ENCODE assay signal across 8 mouse cellular contexts in the genomic region with DNA sequence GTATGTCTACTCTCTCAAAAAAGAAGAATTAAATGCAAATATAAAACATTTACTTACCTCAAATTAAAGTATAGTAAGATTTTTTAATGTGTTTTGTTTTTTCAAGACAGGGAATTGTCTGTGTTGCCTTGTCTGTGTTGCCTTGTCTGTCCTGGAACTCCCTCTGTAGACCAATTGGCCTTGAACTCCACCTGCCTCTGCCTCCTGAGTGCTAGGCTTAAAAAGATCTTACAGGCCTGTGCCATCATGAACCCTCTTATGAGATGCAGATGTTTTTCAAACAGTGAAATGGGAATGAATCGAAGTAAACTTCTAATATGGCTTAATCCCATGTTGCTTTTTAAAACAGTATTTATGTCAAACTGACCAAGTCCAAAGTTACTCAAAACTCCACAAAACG. TPM values are rescaled to one million over a fixed set of nuclear protein-coding genes. Genes with fewer than 3 reads are reported as not detected.
DNase-seq lines count a peak whose midpoint lies in the region; ATAC-seq and TF ChIP-seq lines count a peak whose summit lies in the region.

No protein-coding gene starts in this region.

- no peak overlapping the region for H3K27ac ChIP-seq in heart, embryonic 12.5 days (ENCODE audit: poor library complexity, severe bottlenecking)
- no peak overlapping the region for H3K27ac ChIP-seq in heart, adult 2 months
- no peak overlapping the region for H3K27ac ChIP-seq in CH12.LX (ENCODE audit: insufficient read depth, low read depth)
- no peak overlapping the region for H3K27ac ChIP-seq in forebrain, embryonic 15.5 days (replicated peaks)
- H3K27ac ChIP-seq in liver, embryonic 14.5 days: peak overlapping the region; percentile 83; the same call in 1 of the 2 replicates

- intact Hi-C loops in heart, adult 2 months (cut with DNase I): loop anchor here (5.0 kb wide), 3 partner anchors 59 to 211 kb away; partner anchors contain the start of gene Xrcc2

- H3K36me3 ChIP-seq in heart, embryonic 12.5 days: no peaks in the 10 kb centered on the region
- H3K36me3 ChIP-seq in heart, adult 2 months (ENCODE audit: control insufficient read depth, insufficient read depth, low read length): peaks cover 8% of the 10 kb centered on the region
- no peaks in the 10 kb centered on the region for H3K36me3 ChIP-seq in CH12.LX (replicated peaks in 1 of 2; ENCODE audit: control insufficient read depth in 1 of 2, insufficient read depth in 1 of 2, low read length in 1 of 2)
- H3K36me3 ChIP-seq in forebrain, embryonic 15.5 days: no peaks in the 10 kb centered on the region
- H3K36me3 ChIP-seq in liver, embryonic 14.5 days (replicated peaks; ENCODE audit: control insufficient read depth, insufficient read depth, low read depth): no peaks in the 10 kb centered on the region

- H3K4me3 ChIP-seq in heart, embryonic 12.5 days: peak overlapping the region; percentile 100
- no peak overlapping the region for H3K4me3 ChIP-seq in heart, adult 2 months
- H3K4me3 ChIP-seq in CH12.LX (replicated peaks in 1 of 3; ENCODE audit: low read depth in 2 of 3, low read length in 2 of 3, poor library complexity in 1 of 3): peak overlapping the region in 1 of 3 experiments; percentile 76
- peak overlapping the region; percentile 94 for H3K4me3 ChIP-seq in forebrain, embryonic 15.5 days
- H3K4me3 ChIP-seq in liver, embryonic 14.5 days (ENCODE audit: insufficient read depth in 1 of 2, low read depth in 2 of 2, low read length in 2 of 2): peak overlapping the region; percentile 40 to 97; a peak in 3 of 4 replicates

- peaks cover 4% of the 10 kb centered on the region; the same call in 1 of the 2 replicates for H3K79me2 ChIP-seq in heart, adult 2 months (replicated peaks; ENCODE audit: control insufficient read depth, insufficient read depth, low read length)
- peaks cover 32% of the 10 kb centered on the region for H3K79me2 ChIP-seq in CH12.LX (replicated peaks; ENCODE audit: control insufficient read depth, extremely low read depth, insufficient read depth, poor library complexity, severe bottlenecking)

- no peak for ATAC-seq in heart, embryonic 12.5 days (ENCODE audit: insufficient number of reproducible peaks, low FRiP score)
- no peak for ATAC-seq in forebrain, embryonic 15.5 days (replicated peaks)
- ATAC-seq in liver, embryonic 14.5 days (ENCODE audit: insufficient read depth): no peak

- 49% methylated on average over 2 of the region's 2 CpGs for WGBS in heart, embryonic 12.5 days
- WGBS in heart, adult 2 months: 43% methylated on average over 2 of the region's 2 CpGs
- 39% methylated on average over 2 of the region's 2 CpGs for WGBS in forebrain, embryonic 15.5 days
- 34% methylated on average over 2 of the region's 2 CpGs for WGBS in liver, embryonic 14.5 days (ENCODE audit: insufficient replicate concordance)

- no peak for TF ChIP-seq RAD21 in CH12.LX (IDR thresholded peaks at IDR 0.05; ENCODE audit: low read depth, low read length)

- no peak overlapping the region for H3K9ac ChIP-seq in heart, embryonic 12.5 days
- H3K9ac ChIP-seq in heart, adult 2 months (ENCODE audit: low read depth, low read length): no peak overlapping the region
- peak overlapping the region; percentile 96; the same call in 1 of the 2 replicates for H3K9ac ChIP-seq in CH12.LX (ENCODE audit: insufficient read depth, low read depth)
- peak overlapping the region; percentile 83 for H3K9ac ChIP-seq in forebrain, embryonic 15.5 days (replicated peaks)
- H3K9ac ChIP-seq in liver, embryonic 14.5 days (replicated peaks): peak overlapping the region; percentile 99

- H3K27me3 ChIP-seq in heart, embryonic 12.5 days (replicated peaks): no peaks in the 10 kb centered on the region
- H3K27me3 ChIP-seq in heart, adult 2 months (ENCODE audit: control insufficient read depth, insufficient read depth, low read length): no peaks in the 10 kb centered on the region
- no peaks in the 10 kb centered on the region for H3K27me3 ChIP-seq in CH12.LX (replicated peaks)
- no peaks in the 10 kb centered on the region for H3K27me3 ChIP-seq in forebrain, embryonic 15.5 days
- no peaks in the 10 kb centered on the region for H3K27me3 ChIP-seq in liver, embryonic 14.5 days (ENCODE audit: control insufficient read depth, insufficient read depth, low read length)

- no peak for DNase-seq in heart, adult 2 months
- DNase-seq in CH12.LX (ENCODE audit: extremely low read depth): no peak
- no peak for DNase-seq in liver, embryonic 14.5 days (ENCODE audit: low read depth in 3 of 3, low spot score in 3 of 3)
- DNase-seq in gastrocnemius, adult 18-20 months (ENCODE audit: low spot score): no peak
- no peak for DNase-seq in thymus, postnatal 4 days
- no peak for DNase-seq in right cerebral cortex, postnatal 14 days

- no peak for TF ChIP-seq POLR2A in heart, adult 2 months (IDR thresholded peaks at IDR 0.05; ENCODE audit: insufficient read depth, low read depth, low read length)
- TF ChIP-seq POLR2A in CH12.LX (IDR thresholded peaks at IDR 0.05; ENCODE audit: low read depth, low read length): no peak

- no peak for TF ChIP-seq CTCF in heart, adult 2 months (IDR thresholded peaks at IDR 0.05)
- no peak for TF ChIP-seq CTCF in CH12.LX (conservative IDR thresholded peaks at IDR 0.05 in 1 of 2, IDR thresholded peaks at IDR 0.05 in 1 of 2; ENCODE audit: low read depth in 2 of 2, low read length in 2 of 2)
- no peak for TF ChIP-seq CTCF in liver, embryonic 14.5 days (IDR thresholded peaks at IDR 0.05; ENCODE audit: low read depth)

- in situ Hi-C loops in CH12.LX (cut with MboI; ENCODE audit: low pct_ligation_motif_present, low pct_unique_long_range_greater_than_20kb, low sequenced_read_pairs): no loop called here

- H3K4me2 ChIP-seq in heart, embryonic 12.5 days: peak overlapping the region; percentile 53
- peak overlapping the region; percentile 96; the same call in 1 of the 2 replicates for H3K4me2 ChIP-seq in CH12.LX (ENCODE audit: insufficient read depth, low read depth, poor library complexity, severe bottlenecking)
- peak overlapping the region; percentile 60 for H3K4me2 ChIP-seq in forebrain, embryonic 15.5 days (replicated peaks)
- peak overlapping the region; percentile 99 for H3K4me2 ChIP-seq in liver, embryonic 14.5 days (ENCODE audit: low read depth)

- no peaks in the 10 kb centered on the region for H3K9me3 ChIP-seq in heart, embryonic 12.5 days (replicated peaks)
- no peaks in the 10 kb centered on the region for H3K9me3 ChIP-seq in CH12.LX (replicated peaks; ENCODE audit: low read length)
- H3K9me3 ChIP-seq in forebrain, embryonic 15.5 days: no peaks in the 10 kb centered on the region
- H3K9me3 ChIP-seq in liver, embryonic 14.5 days (ENCODE audit: control insufficient read depth, low read length): no peaks in the 10 kb centered on the region

- no peak for TF ChIP-seq EP300 in heart, adult 2 months (IDR thresholded peaks at IDR 0.05; ENCODE audit: insufficient read depth, low read depth, low read length)
- no peak for TF ChIP-seq EP300 in CH12.LX (IDR thresholded peaks at IDR 0.05; ENCODE audit: low read length)
- no peak for TF ChIP-seq EP300 in liver, embryonic 14.5 days (IDR thresholded peaks at IDR 0.05; ENCODE audit: low read depth)

- peaks cover 9% of the 10 kb centered on the region; the same call in 1 of the 2 replicates for H3K4me1 ChIP-seq in heart, embryonic 12.5 days (replicated peaks)
- H3K4me1 ChIP-seq in heart, adult 2 months (ENCODE audit: control insufficient read depth, insufficient read depth, low read length): peaks cover 2% of the 10 kb centered on the region
- H3K4me1 ChIP-seq in CH12.LX (ENCODE audit: control insufficient read depth in 1 of 2, insufficient read depth in 2 of 2): peaks cover 0 to 9% of the 10 kb centered on the region in 2 experiments; a peak in 1 of 4 replicates
- peaks cover 26% of the 10 kb centered on the region for H3K4me1 ChIP-seq in forebrain, embryonic 15.5 days
- H3K4me1 ChIP-seq in liver, embryonic 14.5 days (replicated peaks; ENCODE audit: control insufficient read depth in 2 of 2, insufficient read depth in 2 of 2, low read length in 1 of 2): peaks cover 12% of the 10 kb centered on the region in 2 experiments

- dilution Hi-C loops in CH12.LX (cut with MboI; ENCODE audit: extremely low pct_ligation_motif_present, extremely low pct_unique_long_range_greater_than_20kb, low sequenced_read_pairs): no loop called here

TF ChIP-seq in CH12.LX, 34 proteins besides CTCF, POLR2A, EP300 and RAD21 (continues in another document):
- TF ChIP-seq NELFE (IDR thresholded peaks at IDR 0.05; ENCODE audit: low read depth, low read length) (no peak), RCOR1 (conservative IDR thresholded peaks at IDR 0.05; ENCODE audit: low read depth, low read length) (no peak), PAX5 (IDR thresholded peaks at IDR 0.05; ENCODE audit: low read length) (no peak), GABPA (IDR thresholded peaks at IDR 0.05; ENCODE audit: insufficient replicate concordance, low read depth, low read length) (no peak), ELF1 (IDR thresholded peaks at IDR 0.05; ENCODE audit: low read depth, low read length) (no peak), MEF2A (IDR thresholded peaks at IDR 0.05; ENCODE audit: borderline replicate concordance, low read depth, low read length) (no peak), ZKSCAN1 (IDR thresholded peaks at IDR 0.05; ENCODE audit: borderline replicate concordance, low read depth, low read length) (no peak)

RNA-seq across cellular contexts. Expression of gene Kmt2c, which starts 1.9 kb away (rescaled TPM):
- 12.3 and 13.7 TPM in 2 replicates for polyA plus RNA-seq in heart, embryonic 12.5 days (2016; fragmentation: Nextera tagmentation; extraction: Ambion mirVana)
- 10 to 100 TPM; 43.0 to 44.0 TPM for total RNA-seq in heart, adult 2 months (2021)
- 11.6 and 18.0 TPM in 2 replicates for polyA plus RNA-seq in heart, adult 2 months (2012; rRNA removed)
- total RNA-seq in CH12.LX (2012; rRNA removed) (12.8 and 14.6 TPM in 2 replicates), CH12.LX (2014; rRNA removed) (6.7 and 7.5 TPM in 2 replicates)
- polyA plus RNA-seq in CH12.LX (2012; ENCODE audit: insufficient read length, low read depth): 9.7 and 12.7 TPM in 2 replicates
- 25.6 and 26.5 TPM in 2 replicates for polyA plus RNA-seq in forebrain, embryonic 15.5 days (2015; fragmentation: Nextera tagmentation; extraction: Ambion mirVana)
- polyA plus RNA-seq in liver, embryonic 14.5 days (2012; rRNA removed): 5.7 and 7.1 TPM in 2 replicates
- 7.1 and 7.5 TPM in 2 replicates for polyA plus RNA-seq in liver, embryonic 14.5 days (2014; fragmentation: Nextera tagmentation; extraction: Ambion mirVana)
- 10 to 100 TPM; 31.0 to 37.1 TPM for total RNA-seq in gastrocnemius, adult 18-20 months (2021)

RNA-seq across cellular contexts. Expression of gene Cct8l1, which starts 19.2 kb away (rescaled TPM):
- 0.14 TPM in 1 of 2 replicates, not detected in the other for polyA plus RNA-seq in heart, embryonic 12.5 days (2016; fragmentation: Nextera tagmentation; extraction: Ambion mirVana)
- under 1 TPM in 1 of 2 experiments, not detected in 1; 0.18 TPM for total RNA-seq in heart, adult 2 months (2021)
- polyA plus RNA-seq in heart, adult 2 months (2012; rRNA removed): 0.06 and 0.18 TPM in 2 replicates
- total RNA-seq in CH12.LX (2012; rRNA removed): not detected in 2 replicates
- total RNA-seq in CH12.LX (2014; rRNA removed): not detected in 2 replicates
- not detected in 2 replicates for polyA plus RNA-seq in CH12.LX (2012; ENCODE audit: insufficient read length, low read depth)
- 0.31 TPM in 1 of 2 replicates, not detected in the other for polyA plus RNA-seq in forebrain, embryonic 15.5 days (2015; fragmentation: Nextera tagmentation; extraction: Ambion mirVana)
- polyA plus RNA-seq in liver, embryonic 14.5 days (2012; rRNA removed): not detected in 2 replicates
- not detected in 2 replicates for polyA plus RNA-seq in liver, embryonic 14.5 days (2014; fragmentation: Nextera tagmentation; extraction: Ambion mirVana)
- total RNA-seq in gastrocnemius, adult 18-20 months (2021): under 1 TPM in 1 of 2 experiments, not detected in 1; 0.16 TPM

Comparison
In these comparisons a context has a peak if more than half of its experiments do, and no peak if none do; other contexts are left out.
1. H3K9ac ChIP-seq: peak in CH12.LX (single experiment), forebrain, embryonic 15.5 days (single experiment) and liver, embryonic 14.5 days (single experiment); none in heart, embryonic 12.5 days (single experiment) and heart, adult 2 months (single experiment).
2. Peak in every context shown above with its lines, with median percentiles within 50 percentile points of each other: H3K4me2 ChIP-seq.